Mouse (Mus musculus) stomach, embryonic 14.5 days (tissue): Measurements from ENCODE around the gene G0s2. TPM values are rescaled to one million over a fixed set of nuclear protein-coding genes. Genes with fewer than 3 reads are reported as not detected.

ENCODE experiments used
- ATAC-seq: fragments of 200-750 bp; cut with Nextera tagmentation; 2 replicates; pipeline ENCODE4 v1.8.0; 2017; ENCODE audit warnings: low read depth, moderate TSS enrichment; ENCODE audit not compliant: insufficient number of reproducible peaks, insufficient read depth, low FRiP score
- H3K27ac ChIP-seq: fragments of 300-500 bp; sonication (generic); 2 replicates; pipeline ENCODE4 v1.5.1; 2014; ENCODE audit warnings: mild to moderate bottlenecking, low read length, moderate library complexity, mixed read lengths
- H3K27me3 ChIP-seq: fragments of 300-500 bp; sonication (generic); 2 replicates; pipeline ENCODE4 v1.6.1; 2014; ENCODE audit warnings: low read length, control low read depth, mixed read lengths; ENCODE audit not compliant: control insufficient read depth, insufficient read depth
- H3K36me3 ChIP-seq: fragments of 300-500 bp; sonication (generic); 2 replicates; pipeline ENCODE4 v1.6.1; 2014; ENCODE audit warnings: mild to moderate bottlenecking, control low read depth, low read length, moderate library complexity, mixed read lengths; ENCODE audit not compliant: control insufficient read depth, insufficient read depth
- H3K4me1 ChIP-seq: fragments of 300-500 bp; sonication (generic); 2 replicates; pipeline ENCODE4 v1.6.1; 2014; ENCODE audit warnings: low read length, control low read depth, mixed read lengths; ENCODE audit not compliant: control insufficient read depth, insufficient read depth
- H3K4me2 ChIP-seq: fragments of 300-500 bp; sonication (generic); replicated peaks from 2 replicates; pipeline ENCODE4 v1.6.1; 2014; ENCODE audit warnings: low read depth, low read length, control low read depth
- H3K4me3 ChIP-seq: fragments of 300-500 bp; sonication (generic); 2 replicates; pipeline ENCODE4 v1.5.1; 2014; ENCODE audit warnings: low read depth, low read length, control low read depth
- H3K9ac ChIP-seq: fragments of 300-500 bp; sonication (generic); replicated peaks from 2 replicates; pipeline ENCODE4 v1.6.1; 2014; ENCODE audit warnings: low read depth, mild to moderate bottlenecking, control low read depth, low read length, moderate library complexity, mixed read lengths
- H3K9me3 ChIP-seq: fragments of 300-500 bp; sonication (generic); 2 replicates; pipeline ENCODE4 v1.6.1; 2016; ENCODE audit warnings: low read depth, low read length, control low read depth; ENCODE audit not compliant: control insufficient read depth
- WGBS: fragments of 180-500 bp; shearing (Covaris S2); extraction: QIAGEN DNeasy Blood & Tissue Kit; methylation state at CpG from one replicate; pipeline ENCODE4 v1.1.7; 2014; 5-methylcytosine and 5-hydroxymethylcytosine counted together
- polyA plus RNA-seq: library from polyadenylated mRNA; unstranded; fragments of >200 nt; fragmentation: Nextera tagmentation; extraction: Ambion mirVana; gene quantifications from 2 replicates; pipeline ENCODE4 v1.2.1, GENCODE M21; 2014

The G0s2 gene
- polyA plus RNA-seq, 1 experiment from 2014 or later: 26.5 TPM

DNA sequence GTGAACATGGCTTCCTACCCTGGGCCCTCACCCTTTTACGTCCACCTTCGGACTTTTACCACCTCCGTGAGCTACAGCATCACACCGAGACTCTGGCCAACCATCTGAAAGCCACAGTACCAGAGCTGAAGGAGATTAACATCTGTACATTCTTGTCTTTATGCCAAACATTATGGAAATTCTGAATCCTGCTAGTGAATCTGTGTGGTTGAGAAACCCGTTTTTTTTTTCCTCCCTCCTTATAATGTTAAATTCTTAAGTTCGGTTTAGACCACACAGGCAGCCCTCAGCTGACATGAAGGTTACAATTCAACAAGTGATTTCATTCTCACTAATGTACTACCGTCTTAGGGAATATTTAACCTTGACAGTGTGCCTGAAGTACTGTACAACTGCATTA is 38.1 kb downstream of the G0s2 start:
- Histone ChIP-seq H3K9ac (no peak overlapping the region), H3K27ac (no peak overlapping the region)
- 56% methylated on average over 7 of the region's 7 CpGs for WGBS

GRCm38 (mm10) chr1:193234130-193234645 is 38.8 kb downstream of the G0s2 start:
- WGBS: 95% methylated on average over 2 of the region's 2 CpGs
- Histone ChIP-seq H3K4me1 (no peaks in the 10 kb centered on the region), H3K27me3 (no peaks in the 10 kb centered on the region), H3K36me3 (no peaks in the 10 kb centered on the region), H3K4me3 (no peak overlapping the region), H3K9me3 (no peaks in the 10 kb centered on the region), H3K4me2 (no peak overlapping the region), H3K27ac (no peak overlapping the region), H3K9ac (no peak overlapping the region)
- no peak for ATAC-seq

More for the DNA sequence above, 38.1 kb downstream of the G0s2 start:
- Histone ChIP-seq H3K4me3 (no peak overlapping the region), H3K27me3 (no peaks in the 10 kb centered on the region), H3K4me1 (no peaks in the 10 kb centered on the region), H3K36me3 (no peaks in the 10 kb centered on the region), H3K4me2 (no peak overlapping the region), H3K9me3 (no peaks in the 10 kb centered on the region)
- no peak for ATAC-seq

- 82% methylated on average over 2 of the region's 2 CpGs for WGBS
- H3K4me2 ChIP-seq: no peak overlapping the region
- no peak overlapping the region for H3K9ac ChIP-seq
- ATAC-seq: no peak
- no peak overlapping the region for H3K4me3 ChIP-seq
- no peaks in the 10 kb centered on the region for H3K27me3 ChIP-seq
- H3K36me3 ChIP-seq: no peaks in the 10 kb centered on the region
- H3K27ac ChIP-seq: no peak overlapping the region
- H3K4me1 ChIP-seq: no peaks in the 10 kb centered on the region
- H3K9me3 ChIP-seq: no peaks in the 10 kb centered on the region
Observed at GRCm38 (mm10) chr1:193232732-193233131, 40.3 kb downstream of the G0s2 start.

DNA sequence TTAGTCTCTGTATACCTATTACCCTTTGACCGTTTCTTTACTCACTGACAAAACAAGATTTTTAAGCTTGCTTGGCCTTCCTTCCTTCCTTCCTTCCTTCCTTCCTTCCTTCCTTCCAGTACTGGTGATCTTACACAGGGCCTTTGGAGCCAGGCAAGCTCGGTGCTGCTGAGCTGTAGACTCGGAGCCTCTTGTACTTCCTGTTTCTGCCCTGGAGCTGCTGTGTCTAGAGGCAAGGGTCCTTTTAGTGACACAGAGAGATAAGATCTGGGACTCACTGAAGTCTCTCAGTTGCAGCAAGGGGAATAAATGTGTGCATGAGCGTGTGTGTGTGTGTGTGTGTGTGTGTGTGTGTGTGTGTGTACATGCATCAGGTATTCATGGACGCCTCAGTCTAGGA is 42.1 kb downstream of the G0s2 start:
- Histone ChIP-seq H3K9ac (no peak overlapping the region), H3K36me3 (no peaks in the 10 kb centered on the region), H3K4me3 (no peak overlapping the region), H3K4me2 (no peak overlapping the region), H3K27ac (no peak overlapping the region), H3K4me1 (no peaks in the 10 kb centered on the region), H3K9me3 (no peaks in the 10 kb centered on the region), H3K27me3 (no peaks in the 10 kb centered on the region)
- WGBS: 39% methylated on average over 5 of the region's 5 CpGs
- ATAC-seq: no peak

GRCm38 (mm10) chr1:193230531-193230930 is 42.5 kb downstream of the G0s2 start:
- Histone ChIP-seq H3K27ac (no peak overlapping the region), H3K9me3 (no peaks in the 10 kb centered on the region), H3K36me3 (no peaks in the 10 kb centered on the region), H3K27me3 (no peaks in the 10 kb centered on the region), H3K4me3 (no peak overlapping the region), H3K9ac (no peak overlapping the region), H3K4me2 (no peak overlapping the region), H3K4me1 (no peaks in the 10 kb centered on the region)
- WGBS: 30% methylated on average over 3 of the region's 3 CpGs
- ATAC-seq: no peak

- 93% methylated on average over 5 of the region's 5 CpGs for WGBS
- Histone ChIP-seq H3K4me1 (no peaks in the 10 kb centered on the region), H3K4me3 (no peak overlapping the region), H3K9me3 (no peaks in the 10 kb centered on the region), H3K36me3 (no peaks in the 10 kb centered on the region), H3K27me3 (no peaks in the 10 kb centered on the region), H3K9ac (no peak overlapping the region), H3K27ac (no peak overlapping the region), H3K4me2 (no peak overlapping the region)
- no peak for ATAC-seq
Observed at GRCm38 (mm10) chr1:193229570-193229969, 43.4 kb downstream of the G0s2 start.

DNA sequence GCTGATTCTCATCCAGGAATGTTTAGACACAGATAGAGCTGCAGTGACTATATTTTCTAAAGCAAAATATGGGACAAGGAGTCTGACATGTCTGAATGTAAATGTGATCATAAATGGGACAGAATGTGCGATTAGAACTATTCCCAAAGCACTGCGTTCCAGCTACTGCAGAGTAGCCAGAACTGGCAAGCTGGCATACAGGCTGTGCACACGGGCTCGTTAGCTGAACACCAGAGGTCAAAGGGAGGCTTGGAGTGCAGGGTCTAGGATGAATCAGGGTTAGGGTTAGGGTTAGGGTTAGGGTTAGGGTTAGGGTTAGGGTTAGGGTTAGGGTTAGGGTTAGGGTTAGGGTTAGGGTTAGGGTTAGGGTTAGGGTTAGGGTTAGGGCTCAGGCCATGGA is 45.5 kb downstream of the G0s2 start:
- Histone ChIP-seq H3K4me3 (no peak overlapping the region), H3K27me3 (no peaks in the 10 kb centered on the region), H3K4me2 (no peak overlapping the region), H3K4me1 (no peaks in the 10 kb centered on the region), H3K9me3 (no peaks in the 10 kb centered on the region), H3K27ac (no peak overlapping the region), H3K9ac (no peak overlapping the region), H3K36me3 (no peaks in the 10 kb centered on the region)
- no peak for ATAC-seq
- 81% methylated on average over 4 of the region's 4 CpGs for WGBS

GRCm38 (mm10) chr1:193226724-193227522 is 46.1 kb downstream of the G0s2 start:
- no peak overlapping the region for H3K27ac ChIP-seq

GRCm38 (mm10) chr1:193226114-193226513 is 46.9 kb downstream of the G0s2 start:
- H3K9ac ChIP-seq: no peak overlapping the region
- H3K27me3 ChIP-seq: no peaks in the 10 kb centered on the region
- no peaks in the 10 kb centered on the region for H3K4me1 ChIP-seq
- ATAC-seq: no peak
- H3K36me3 ChIP-seq: no peaks in the 10 kb centered on the region
- H3K4me3 ChIP-seq: no peak overlapping the region
- 89% methylated on average over 4 of the region's 4 CpGs for WGBS
- no peak overlapping the region for H3K27ac ChIP-seq
- no peak overlapping the region for H3K4me2 ChIP-seq
- no peaks in the 10 kb centered on the region for H3K9me3 ChIP-seq

More at GRCm38 (mm10) chr1:193226724-193227522, 46.1 kb downstream of the G0s2 start:
- H3K4me3 ChIP-seq: no peak overlapping the region
- WGBS: 42% methylated on average over 7 of the region's 7 CpGs
- H3K9ac ChIP-seq: no peak overlapping the region
- no peaks in the 10 kb centered on the region for H3K4me1 ChIP-seq
- H3K36me3 ChIP-seq: no peaks in the 10 kb centered on the region
- H3K4me2 ChIP-seq: no peak overlapping the region
- H3K9me3 ChIP-seq: no peaks in the 10 kb centered on the region
- ATAC-seq: no peak
- H3K27me3 ChIP-seq: no peaks in the 10 kb centered on the region
